Mouse (Mus musculus) stomach, postnatal 0 days (tissue): Measurements from ENCODE around the gene Rps23. TPM values are rescaled to one million over a fixed set of nuclear protein-coding genes. Genes with fewer than 3 reads are reported as not detected.

Experiments
- ATAC-seq: fragments of 200-750 bp; cut with Nextera tagmentation; 2 replicates; pipeline ENCODE4 v1.8.0; 2017; ENCODE audit not compliant: low FRiP score, low TSS enrichment
- DNase-seq: peaks from one replicate; pipeline ENCODE4 v3.0.0-alpha.2; 2016; ENCODE audit warnings: low spot score
- H3K27ac ChIP-seq: fragments of 300-500 bp; sonication (generic); replicated peaks from 2 replicates; pipeline ENCODE4 v1.5.1; 2014; ENCODE audit warnings: mild to moderate bottlenecking, control low read depth
- H3K27me3 ChIP-seq: fragments of 300-500 bp; sonication (generic); 2 replicates; pipeline ENCODE4 v1.6.1; 2014; ENCODE audit warnings: low read length; ENCODE audit not compliant: control insufficient read depth, insufficient read depth
- H3K36me3 ChIP-seq: fragments of 300-500 bp; sonication (generic); 2 replicates; pipeline ENCODE4 v1.6.1; 2014; ENCODE audit warnings: low read length, mixed read lengths; ENCODE audit not compliant: control insufficient read depth, insufficient read depth
- H3K4me1 ChIP-seq: fragments of 300-500 bp; sonication (generic); replicated peaks from 2 replicates; pipeline ENCODE4 v1.6.1; 2014; ENCODE audit warnings: antibody characterized with exemption; ENCODE audit not compliant: control insufficient read depth, insufficient read depth
- H3K4me2 ChIP-seq: fragments of 300-500 bp; sonication (generic); replicated peaks from 2 replicates; pipeline ENCODE4 v1.6.1; 2014; ENCODE audit warnings: low read depth, mild to moderate bottlenecking, control low read depth, moderate library complexity
- H3K4me3 ChIP-seq: fragments of 300-500 bp; sonication (generic); 2 replicates; pipeline ENCODE4 v1.5.1; 2014; ENCODE audit warnings: low read depth, low read length, control low read depth
- H3K9ac ChIP-seq: fragments of 300-500 bp; sonication (generic); 2 replicates; pipeline ENCODE4 v1.6.1; 2014; ENCODE audit warnings: mild to moderate bottlenecking, low read length, control low read depth, mixed read lengths
- H3K9me3 ChIP-seq: fragments of 300-500 bp; sonication (generic); 2 replicates; pipeline ENCODE4 v1.6.1; 2016; ENCODE audit warnings: low read length; ENCODE audit not compliant: control insufficient read depth
- CTCF ChIP-seq: IDR thresholded peaks from 2 replicates; pipeline ENCODE4 v1.5.1; 2016; ENCODE audit warnings: antibody characterized with exemption, low read depth, mild to moderate bottlenecking, moderate library complexity
- EP300 ChIP-seq: optimal IDR thresholded peaks from 2 replicates; pipeline ENCODE3; 2016; ENCODE audit warnings: antibody characterized with exemption
- WGBS: fragments of 180-500 bp; shearing (Covaris S2); extraction: QIAGEN DNeasy Blood & Tissue Kit; methylation state at CpG from one replicate; pipeline ENCODE4 v1.1.7; 2014; 5-methylcytosine and 5-hydroxymethylcytosine counted together
- polyA plus RNA-seq: library from polyadenylated mRNA; unstranded; fragments of >200 nt; fragmentation: Nextera tagmentation; extraction: Ambion mirVana; gene quantifications from 2 replicates; pipeline ENCODE4 v1.2.1, GENCODE M21; 2015

Gene Rps23
- polyA plus RNA-seq: 254 and 300 TPM in 2 replicates

GRCm38 (mm10) chr13:90922751-90923612 is at the start of gene Rps23:
Gene Rps23, plus strand, starts transcription at chr13:90922958.
- Histone ChIP-seq H3K36me3 (no peaks in the 10 kb centered on the region), H3K9ac (peak within 1 kb of the TSS; percentile 97), H3K9me3 (no peaks in the 10 kb centered on the region), H3K4me1 (no peaks in the 10 kb centered on the region), H3K4me2 (peak within 1 kb of the TSS; percentile 66), H3K27ac (peak within 1 kb of the TSS; percentile 89), H3K27me3 (no peaks in the 10 kb centered on the region), H3K4me3 (peak within 1 kb of the TSS; percentile 93)
- WGBS: under 1% methylated on average over 57 of the region's 57 CpGs
- no peak for TF ChIP-seq CTCF
- TF ChIP-seq EP300: peak; percentile 97
- ATAC-seq: peak; percentile 98
- DNase-seq: peak; percentile 92

- Histone ChIP-seq H3K4me3 (no peak overlapping the region), H3K4me2 (no peak overlapping the region), H3K36me3 (no peaks in the 10 kb centered on the region), H3K9me3 (no peaks in the 10 kb centered on the region), H3K4me1 (peaks cover 2% of the 10 kb centered on the region; the same call in 1 of the 2 replicates), H3K27me3 (no peaks in the 10 kb centered on the region), H3K27ac (no peak overlapping the region), H3K9ac (no peak overlapping the region)
- DNase-seq (no peak), ATAC-seq (no peak)
- TF ChIP-seq EP300 (no peak), CTCF (no peak)
- 67% methylated on average over 1 of the region's 1 CpGs for WGBS
These were observed 40.9 kb upstream of the Rps23 start for GRCm38 (mm10) chr13:90881727-90882429.

GRCm38 (mm10) chr13:90885856-90886532 is 36.8 kb upstream of the Rps23 start:
- Histone ChIP-seq H3K4me3 (peak overlapping the region; percentile 36), H3K4me1 (peaks cover 2% of the 10 kb centered on the region; the same call in 1 of the 2 replicates), H3K9me3 (no peaks in the 10 kb centered on the region), H3K27ac (no peak overlapping the region), H3K9ac (no peak overlapping the region), H3K4me2 (peak overlapping the region; percentile 64), H3K27me3 (no peaks in the 10 kb centered on the region), H3K36me3 (no peaks in the 10 kb centered on the region)
- WGBS: 29% methylated on average over 13 of the region's 13 CpGs
- ATAC-seq: peak; percentile 42; the same call in 1 of the 2 replicates
- TF ChIP-seq CTCF (no peak), EP300 (no peak)
- no peak for DNase-seq

- H3K9me3 ChIP-seq: no peaks in the 10 kb centered on the region
- H3K27me3 ChIP-seq: no peaks in the 10 kb centered on the region
- no peaks in the 10 kb centered on the region for H3K36me3 ChIP-seq
- no peak overlapping the region for H3K27ac ChIP-seq
- H3K4me2 ChIP-seq: peak overlapping the region; percentile 64
- H3K4me1 ChIP-seq: peaks cover 2% of the 10 kb centered on the region; the same call in 1 of the 2 replicates
- WGBS: under 1% methylated on average over 18 of the region's 18 CpGs
- H3K9ac ChIP-seq: no peak overlapping the region
- H3K4me3 ChIP-seq: peak overlapping the region; percentile 36
- ATAC-seq (peak; percentile 40; the same call in 1 of the 2 replicates), DNase-seq (peak; percentile 76)
- TF ChIP-seq CTCF: peak; percentile 82
- TF ChIP-seq EP300: no peak
These were observed 36.2 kb upstream of the Rps23 start for GRCm38 (mm10) chr13:90886568-90886983.

- no peak for TF ChIP-seq EP300
- TF ChIP-seq CTCF: no peak
- 83% methylated on average over 5 of the region's 5 CpGs for WGBS
- no peaks in the 10 kb centered on the region for H3K36me3 ChIP-seq
These were observed 32.6 kb upstream of the Rps23 start for GRCm38 (mm10) chr13:90890111-90890510.

More at GRCm38 (mm10) chr13:90890111-90890510, 32.6 kb upstream of the Rps23 start:
- Histone ChIP-seq H3K9me3 (no peaks in the 10 kb centered on the region), H3K4me1 (peaks cover 2% of the 10 kb centered on the region; the same call in 1 of the 2 replicates), H3K27ac (no peak overlapping the region), H3K27me3 (no peaks in the 10 kb centered on the region), H3K4me3 (no peak overlapping the region), H3K9ac (no peak overlapping the region), H3K4me2 (no peak overlapping the region)
- DNase-seq (no peak), ATAC-seq (no peak)
